Mouse (Mus musculus): ENCODE results near the gene Lgi2. TPM values are rescaled to one million over a fixed set of nuclear protein-coding genes. Genes with fewer than 3 reads are reported as not detected.

Lgi2 gene
- total RNA-seq (2021), result 1.1 and 1.3 TPM in 2 replicates
- long read RNA-seq, experiment 1, result 0 reads
- long read RNA-seq, experiment 2, full-length matches to known transcripts, result 1 of 1 reads
- long read RNA-seq, experiment 2, partial matches to known transcripts, result 0 of 1 reads
- long read RNA-seq, experiment 2, other reads (novel, unspliced or antisense), result 0 of 1 reads

DNA sequence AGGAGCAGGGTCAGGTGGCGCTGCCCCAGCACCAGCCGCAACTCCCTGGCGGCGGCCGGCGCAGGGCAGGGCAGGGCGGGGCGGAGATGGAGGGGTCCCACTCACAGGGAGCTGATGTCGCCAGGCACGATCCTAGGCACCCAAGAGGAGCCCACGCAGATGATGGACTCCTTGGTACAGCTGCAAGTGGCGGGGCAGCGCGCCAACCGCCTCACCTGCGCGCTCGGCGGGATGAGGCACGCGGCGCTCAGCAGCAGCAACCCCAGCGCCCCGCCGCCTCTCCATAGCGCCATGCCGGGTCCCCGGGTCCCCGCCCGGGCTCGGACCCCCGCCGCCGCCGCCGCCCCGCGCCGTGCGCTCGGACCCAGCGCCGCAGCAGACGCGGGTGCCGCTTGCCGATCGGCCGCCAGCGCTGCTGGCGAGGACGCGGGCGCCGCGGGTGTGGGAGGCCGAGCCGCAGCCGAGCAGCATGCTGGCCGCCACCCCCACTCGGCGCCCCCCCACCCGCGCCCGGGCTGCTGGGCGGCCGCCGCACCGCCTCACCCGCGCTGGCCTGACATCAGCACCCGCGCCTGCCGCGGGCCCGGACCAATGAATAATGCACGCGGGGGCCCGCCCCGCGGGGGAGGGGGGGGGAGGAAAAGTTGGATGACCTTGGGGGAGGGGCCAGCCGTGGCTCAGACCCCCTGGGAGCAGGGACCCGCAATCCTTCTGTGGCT lies at the start of gene Lgi2:
Gene Lgi2 (minus strand): TSS at position 650 of the 719 bp plus-strand sequence.
- peak; percentile 54 for DNase-seq

GRCm38 (mm10) chr5:52615421-52615820 lies 49.2 kb upstream of the Lgi2 start:
- no peak for DNase-seq

DNA sequence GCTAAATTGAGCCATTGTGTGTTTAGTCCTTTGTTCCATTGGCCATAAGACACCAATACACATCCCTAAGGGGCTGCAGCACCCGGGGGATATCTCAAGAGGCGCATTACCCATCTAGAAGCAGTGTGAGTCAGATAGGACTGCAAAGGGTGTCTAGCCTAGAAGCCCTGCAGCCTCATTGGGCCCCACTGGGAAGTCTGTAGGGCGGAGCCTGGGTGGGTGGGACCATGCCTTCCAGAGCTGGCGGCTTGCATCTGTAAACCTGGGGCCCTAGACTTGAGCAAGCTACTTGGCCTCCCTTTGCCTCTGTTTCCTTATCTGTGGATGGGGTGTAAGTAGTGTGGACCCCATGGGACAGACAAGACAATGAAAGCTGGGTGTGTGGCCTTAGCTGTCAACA lies 48.4 kb upstream of the Lgi2 start:
- no peak for DNase-seq

GRCm38 (mm10) chr5:52612776-52613175 lies 46.5 kb upstream of the Lgi2 start:
- no peak for DNase-seq

DNA sequence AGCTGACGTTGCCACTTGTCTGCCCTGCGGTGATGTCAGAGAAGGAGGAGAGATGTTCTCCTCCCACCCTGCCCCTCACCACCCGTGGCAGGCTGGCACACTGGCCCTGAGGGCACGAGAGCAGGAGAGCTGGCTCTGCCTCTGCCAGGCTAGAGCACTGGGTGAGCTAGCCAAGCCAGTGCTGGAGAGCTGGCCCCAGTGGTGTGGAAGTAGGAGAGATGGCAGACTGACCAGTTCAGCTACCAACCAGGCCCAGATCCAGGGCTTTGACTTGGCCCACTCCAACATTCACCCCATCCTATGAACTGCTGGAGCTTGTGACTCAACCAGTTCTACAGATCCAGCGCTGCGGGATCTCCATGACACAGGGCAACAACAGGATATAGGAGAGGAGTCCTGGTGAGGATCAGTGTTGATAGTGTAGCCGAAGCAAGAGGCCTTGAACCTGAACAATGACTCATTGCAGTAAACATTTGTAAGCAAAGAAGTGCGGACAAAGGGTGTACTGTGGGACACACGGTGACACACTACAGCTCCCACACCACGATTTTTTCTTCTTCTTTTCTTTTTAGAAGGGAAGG lies 45.1 kb upstream of the Lgi2 start:
- peak; percentile 20 for DNase-seq

DNA sequence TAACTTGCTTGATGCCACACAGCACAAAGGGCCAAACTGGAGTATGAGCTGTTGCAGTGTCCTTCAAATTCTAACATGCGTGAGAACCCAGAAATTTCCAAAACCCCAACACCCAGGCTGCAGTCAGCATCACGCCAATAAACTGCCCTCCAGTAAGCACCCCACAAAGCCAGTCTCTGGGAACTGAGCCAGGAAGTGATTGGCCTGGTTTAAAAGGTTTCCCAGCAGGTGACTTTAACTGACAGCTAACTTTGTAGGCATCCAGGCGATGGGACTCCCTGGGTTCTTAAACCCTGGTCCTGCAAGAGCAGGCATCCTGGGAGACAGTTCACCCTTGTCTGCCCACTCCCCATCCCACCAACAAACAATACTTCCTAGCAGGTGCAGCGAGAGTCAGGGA lies 44.0 kb upstream of the Lgi2 start:
- DNase-seq, result no peak

DNA sequence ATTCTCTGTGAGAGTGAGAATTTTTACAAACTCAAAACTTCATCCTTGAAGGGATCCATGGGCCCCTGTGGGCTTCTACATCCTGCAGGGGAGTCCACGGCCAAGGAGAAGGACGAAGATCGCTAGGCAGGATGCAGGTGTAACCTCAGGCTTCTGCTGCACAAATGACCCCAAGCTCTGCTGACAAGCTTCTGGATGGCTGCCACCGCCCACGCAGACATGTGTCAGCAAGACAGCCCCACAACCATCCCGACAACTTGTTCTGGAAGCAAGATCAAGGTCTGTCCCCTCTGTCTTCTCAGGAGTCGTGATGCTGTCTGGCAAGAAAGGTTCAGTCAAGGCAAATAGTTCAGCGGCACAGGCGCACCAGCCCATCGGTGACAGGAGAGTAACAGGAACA lies 43.4 kb upstream of the Lgi2 start:
- DNase-seq, result peak; percentile 18

DNA sequence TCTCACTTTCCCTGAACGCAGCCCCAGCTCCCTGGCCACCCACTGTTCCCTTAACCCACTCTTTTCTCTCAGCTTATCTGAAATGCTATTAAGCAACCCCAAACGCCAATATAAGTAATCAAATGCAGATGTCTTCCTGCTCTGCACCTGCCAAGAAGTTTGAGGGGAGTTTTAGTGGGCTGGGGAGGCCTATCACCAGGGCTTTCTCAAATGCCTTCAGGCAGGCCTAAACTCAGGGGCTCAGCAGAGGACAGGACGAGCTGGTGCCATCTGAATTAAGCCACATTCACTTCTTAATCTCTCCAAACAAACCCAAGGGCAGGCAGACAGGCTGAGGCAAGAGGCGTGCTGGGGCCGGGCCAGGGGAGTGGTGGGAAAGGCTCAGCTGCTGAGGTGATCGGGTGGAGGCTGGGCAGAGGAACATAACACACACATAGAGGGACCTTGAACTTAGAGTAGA lies 38.4 kb upstream of the Lgi2 start:
- DNase-seq, result peak; percentile 24

- DNase-seq, result no peak
Observed at GRCm38 (mm10) chr5:52590612-52591011, 24.4 kb upstream of the Lgi2 start.

DNA sequence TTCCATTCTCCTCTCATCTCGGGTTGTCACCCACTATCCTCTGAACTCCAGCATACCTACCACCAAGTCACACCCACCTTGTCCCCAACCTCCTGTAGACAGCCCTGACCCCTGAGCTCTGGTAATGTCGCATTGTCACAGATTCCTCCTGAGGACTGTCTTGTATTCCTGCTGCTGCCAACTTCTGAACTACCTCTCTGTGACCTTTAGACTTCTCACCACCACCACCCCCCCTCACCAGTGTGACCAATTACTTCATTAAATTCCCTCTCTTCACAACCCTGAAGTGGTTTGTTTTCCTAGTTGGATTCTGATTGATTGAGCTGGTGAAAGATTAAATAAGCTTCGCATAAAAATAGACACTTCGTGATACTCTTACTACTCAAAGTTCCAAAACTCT lies 22.4 kb upstream of the Lgi2 start:
- no peak for DNase-seq

DNA sequence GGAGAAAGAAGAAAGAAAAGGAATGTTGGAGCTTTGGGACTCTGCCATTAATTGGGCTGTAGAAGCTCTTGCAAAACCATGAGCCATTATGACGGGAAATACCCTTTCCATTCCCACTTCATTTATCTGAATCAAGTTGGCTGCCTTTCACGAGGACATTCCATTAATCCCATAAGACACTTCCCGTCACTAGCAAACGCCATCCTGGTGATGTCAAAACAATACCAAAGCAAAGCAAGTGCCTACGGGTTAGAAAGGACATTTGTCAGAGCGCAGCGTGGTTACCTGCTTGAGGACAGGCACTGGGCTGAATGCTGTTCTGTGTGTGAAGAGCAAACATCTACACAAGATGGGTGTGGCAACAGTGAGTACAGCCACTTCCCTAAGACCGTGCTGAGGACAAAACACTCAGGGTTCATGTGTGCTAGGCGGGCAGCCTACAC lies 21.1 kb upstream of the Lgi2 start:
- DNase-seq, result no peak

DNA sequence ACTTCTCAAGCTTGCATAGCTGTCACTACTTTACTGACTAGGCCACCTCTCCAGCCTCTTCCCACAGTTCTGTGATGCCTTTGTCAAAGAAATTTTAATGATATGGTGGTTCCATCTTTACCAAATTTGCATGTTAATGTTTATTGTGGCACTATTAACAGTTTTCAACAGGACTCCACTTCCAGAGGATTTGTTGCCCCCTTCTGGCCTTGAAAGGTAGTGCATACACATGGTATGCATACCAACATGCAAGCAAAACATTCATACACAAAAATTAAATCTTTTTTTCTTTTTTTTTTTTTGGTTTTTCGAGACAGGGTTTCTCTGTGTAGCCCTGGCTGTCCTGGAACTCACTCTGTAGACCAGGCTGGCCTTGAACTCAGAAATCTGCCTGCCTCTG lies 6.3 kb upstream of the Lgi2 start:
- DNase-seq, result no peak

- no peak for DNase-seq
Observed at GRCm38 (mm10) chr5:52570746-52571145, 4.5 kb upstream of the Lgi2 start.

DNA sequence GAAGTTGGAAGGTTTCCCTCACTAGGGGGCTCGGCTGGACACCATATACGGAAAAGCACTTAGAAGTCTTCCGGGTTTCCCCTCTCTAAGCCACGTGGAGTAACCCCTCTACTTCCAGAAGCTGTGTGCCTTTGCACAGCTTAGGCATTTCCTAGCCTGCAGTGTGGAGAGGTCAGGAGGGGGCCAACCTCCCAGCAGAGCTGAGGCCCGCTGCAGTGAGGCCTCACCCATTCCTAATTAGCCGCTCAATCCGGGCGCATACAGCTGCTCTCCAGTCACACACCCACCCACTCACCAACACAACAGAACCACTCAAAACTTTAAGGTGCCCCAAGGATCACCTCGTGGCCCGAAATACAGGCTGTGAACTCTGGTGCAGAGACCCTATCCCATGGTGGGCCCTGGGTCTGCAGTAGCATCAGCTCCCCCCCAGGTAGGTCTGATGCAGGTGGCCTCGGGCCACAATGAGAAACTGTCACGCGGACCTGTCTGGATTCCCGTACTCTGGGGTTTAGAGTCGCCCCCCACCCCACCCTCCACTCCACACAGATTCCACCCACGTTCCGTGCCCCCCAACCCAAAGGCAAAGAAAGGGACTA lies 949 bp downstream of the Lgi2 start:
- DNase-seq, result no peak

- no peak for DNase-seq
Observed at GRCm38 (mm10) chr5:52564351-52564750, 1.9 kb downstream of the Lgi2 start.

DNA sequence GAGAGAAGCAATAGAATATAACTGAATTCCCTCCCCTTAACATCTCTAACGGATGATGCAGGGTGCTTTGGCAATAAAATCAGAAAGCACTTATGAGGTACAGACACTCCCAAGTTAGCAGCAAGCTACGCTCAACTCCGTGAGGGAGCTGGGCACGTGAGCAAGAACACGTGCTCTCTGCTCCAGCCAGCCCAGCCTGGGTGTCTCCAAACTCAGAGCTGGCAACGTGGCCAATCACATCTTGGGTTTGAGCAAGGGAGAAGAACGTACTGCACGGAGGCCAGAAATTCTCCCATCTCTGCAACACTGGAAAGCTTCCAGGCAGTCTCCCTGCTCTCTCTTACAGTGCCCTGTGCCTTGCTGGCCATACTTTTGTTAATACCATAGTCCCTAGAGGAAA lies 6.0 kb downstream of the Lgi2 start:
- DNase-seq, result peak; percentile 21

DNA sequence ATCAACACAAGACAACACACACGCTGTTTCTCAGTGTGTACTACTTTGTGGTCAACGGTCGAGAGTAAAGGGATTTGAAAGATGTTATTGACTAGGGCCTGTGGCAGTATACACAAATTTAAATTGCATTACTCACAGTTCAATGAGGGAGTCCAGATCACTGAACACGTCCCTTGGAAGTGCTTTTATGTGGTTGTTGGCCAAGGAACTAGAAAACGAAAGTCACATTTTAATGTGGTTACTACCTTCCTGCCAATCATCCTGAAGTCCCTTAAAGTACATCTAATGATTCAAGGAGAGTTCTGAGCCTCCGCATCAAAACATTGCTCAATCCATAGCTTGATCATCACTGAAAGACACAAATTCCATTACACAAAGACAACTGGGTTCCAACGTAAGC lies 10.7 kb downstream of the Lgi2 start:
- no peak for DNase-seq

- DNase-seq, result no peak
Observed at GRCm38 (mm10) chr5:52551318-52551632, 15.0 kb downstream of the Lgi2 start.

- DNase-seq, result no peak
Observed at GRCm38 (mm10) chr5:52550613-52551317, 15.5 kb downstream of the Lgi2 start.

- DNase-seq, result peak; percentile 19
Observed at GRCm38 (mm10) chr5:52546950-52547349, 19.3 kb downstream of the Lgi2 start.

DNA sequence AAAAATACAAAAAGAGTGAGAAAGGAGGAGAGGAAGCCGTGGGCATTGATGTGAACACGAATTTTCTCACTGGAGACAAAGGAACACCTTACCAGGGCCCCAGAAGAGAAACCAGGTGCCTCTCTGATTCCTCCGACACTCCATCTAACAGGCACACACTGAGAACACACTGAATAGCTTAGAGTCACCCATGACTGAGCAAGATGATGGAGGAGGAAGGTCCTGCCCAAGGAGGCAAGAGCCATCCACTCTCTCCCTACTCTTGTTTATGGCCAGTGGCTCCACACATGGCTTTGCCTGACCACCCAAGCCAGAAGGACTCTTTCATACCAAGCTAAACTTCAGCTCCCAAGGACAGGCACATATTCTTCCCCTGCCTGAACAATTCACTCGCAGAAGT lies 22.5 kb downstream of the Lgi2 start:
- DNase-seq, result no peak

GRCm38 (mm10) chr5:52540186-52540585 lies 26.1 kb downstream of the Lgi2 start:
- no peak for DNase-seq

GRCm38 (mm10) chr5:52539483-52539882 lies 26.8 kb downstream of the Lgi2 start:
- no peak for DNase-seq
